Mouse (Mus musculus): Measurements from ENCODE around the gene Gm13539. TPM values are rescaled to one million over a fixed set of nuclear protein-coding genes. Genes with fewer than 3 reads are reported as not detected.

Gene Gm13539
- total RNA-seq (2023): not detected

DNA sequence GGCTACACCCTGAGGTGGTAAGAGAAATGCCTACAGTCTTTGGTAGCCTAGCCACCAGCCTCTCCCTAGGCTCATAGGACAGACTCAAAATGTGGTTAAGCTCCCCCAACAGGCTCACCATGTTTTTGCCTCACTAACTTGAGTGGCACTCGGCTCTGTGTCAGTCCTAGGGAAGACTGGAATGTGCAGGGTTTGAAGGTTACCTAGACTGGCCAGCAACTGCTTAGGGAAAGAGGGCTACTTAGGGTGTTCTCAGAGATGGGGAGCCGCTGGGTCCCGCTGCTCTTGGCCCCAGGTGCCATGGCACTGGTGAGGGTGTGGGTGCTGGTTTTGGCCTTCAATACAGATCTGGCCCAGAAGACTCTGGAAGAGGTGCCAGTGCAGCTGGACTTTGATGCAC lies at the start of gene Gm13539:
Gene Gm13539 (plus strand): TSS at position 301 of the 400 bp plus-strand sequence.

DNA sequence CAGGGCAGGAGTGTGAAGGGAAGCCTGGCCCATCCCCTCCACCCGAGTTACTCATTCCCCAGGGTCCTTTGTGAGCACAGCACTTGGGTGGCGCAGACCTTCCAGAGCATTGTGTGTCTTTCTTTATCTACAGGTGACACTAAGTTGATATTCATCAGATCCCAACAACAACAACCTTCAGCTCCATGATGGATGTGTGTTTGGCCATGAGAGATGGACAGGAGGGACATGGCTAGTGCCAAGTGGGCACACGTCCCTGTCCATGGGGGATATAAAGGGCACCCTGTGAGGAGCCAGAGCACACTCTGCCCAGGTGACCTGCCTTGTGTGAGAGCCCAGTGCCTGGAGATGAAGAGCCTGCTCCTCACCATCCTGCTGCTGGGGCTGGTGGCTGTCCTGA lies 45.3 kb upstream of the Gm13539 start, which contains the start of gene Obp2b:
Gene Obp2b (plus strand): TSS at position 301 of the 400 bp plus-strand sequence.

DNA sequence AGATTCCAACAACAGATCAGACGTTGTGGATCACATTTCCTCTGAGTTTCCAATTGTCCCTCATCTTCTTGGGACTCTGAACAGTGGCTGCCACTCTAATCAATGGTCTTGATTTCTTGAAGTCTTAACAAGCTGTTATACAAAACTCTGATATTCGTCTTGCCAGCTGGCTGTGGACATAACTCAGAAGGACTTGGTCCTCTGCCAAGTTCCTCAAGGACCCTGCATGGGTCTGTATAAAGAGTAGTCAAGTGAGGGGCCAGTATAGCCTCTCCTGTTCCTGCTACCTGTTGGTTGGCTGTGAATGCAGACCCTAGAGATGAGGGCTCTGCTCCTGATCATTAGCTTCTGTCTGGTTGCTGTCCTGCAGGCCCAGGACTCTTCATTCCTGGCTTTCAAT lies 16.8 kb upstream of the Gm13539 start, which contains the start of gene Lcn3:
Gene Lcn3 (plus strand): TSS at position 301 of the 400 bp plus-strand sequence.

DNA sequence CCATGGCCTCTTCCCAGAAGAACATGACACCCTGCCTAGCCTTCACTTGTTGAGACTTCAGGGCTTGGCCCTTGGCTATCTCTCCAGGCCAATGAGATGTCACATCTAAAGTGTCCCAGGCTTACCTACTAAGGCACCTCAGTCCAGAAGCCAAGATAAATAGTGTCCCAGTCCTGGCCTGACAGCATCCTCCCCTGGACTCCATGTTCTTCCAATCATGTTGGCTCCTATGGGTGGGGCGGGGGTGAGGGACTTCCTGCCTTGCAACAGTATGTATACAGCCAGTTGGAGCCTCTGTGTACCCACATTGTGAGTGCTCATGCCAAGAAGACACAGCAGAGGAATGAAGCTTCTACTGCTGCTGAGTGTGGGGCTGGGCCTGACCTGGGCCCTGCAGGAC lies 5.3 kb upstream of the Gm13539 start, which contains the start of gene Lcn11:
Gene Lcn11 (plus strand): TSS at position 301 of the 400 bp plus-strand sequence.

DNA sequence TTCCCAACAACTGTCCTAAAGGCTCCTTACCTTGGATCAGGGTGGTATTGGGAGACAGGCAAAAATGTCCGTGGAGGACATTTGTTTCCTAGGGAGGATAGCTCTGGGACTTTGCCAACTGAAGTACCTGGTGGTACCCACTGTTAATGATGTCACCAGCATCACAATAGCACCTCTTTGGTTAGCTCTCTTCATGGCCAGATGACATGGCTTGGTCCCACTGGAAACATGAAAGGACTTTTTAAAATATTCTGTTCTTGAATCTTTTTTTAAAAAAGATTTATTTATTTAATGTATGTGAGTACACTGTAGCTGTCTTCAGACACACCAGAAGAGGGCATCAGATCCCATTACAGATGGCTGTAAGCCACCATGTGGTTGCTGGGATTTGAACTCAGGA lies 33.7 kb downstream of the Gm13539 start, which contains the start of gene Glt6d1:
Gene Glt6d1 (minus strand): TSS at position 101 of the 400 bp plus-strand sequence.

DNA sequence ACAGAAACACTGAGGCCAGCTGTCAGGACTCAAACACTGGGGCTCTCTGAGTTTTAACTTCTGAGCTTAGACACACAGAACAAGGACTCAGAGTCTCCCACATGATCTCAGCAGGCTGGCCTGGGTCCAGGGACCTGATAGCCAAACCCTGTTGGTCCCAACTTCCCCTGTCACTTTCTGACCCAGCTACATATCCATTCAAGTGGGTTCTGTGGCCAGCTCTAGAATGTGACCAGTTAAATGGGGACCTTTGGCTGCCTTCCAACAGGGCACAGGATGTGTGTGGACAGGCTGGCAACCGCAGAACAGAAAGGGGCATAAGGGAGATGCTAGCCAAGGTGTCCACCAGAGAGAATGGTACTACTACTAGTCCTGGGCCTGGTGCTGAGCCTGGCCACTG lies 40.7 kb downstream of the Gm13539 start, which contains the start of gene Lcn9:
Gene Lcn9 (plus strand): TSS at position 348 of the 400 bp plus-strand sequence.

Other genes with a start within 250 kb of the Gm13539 start
- gene Traf2, start 235.3 kb upstream of the Gm13539 start, total RNA-seq (2023): 10 to 100 TPM; 21.7 to 24.5 TPM
- gene Edf1, start 224.4 kb upstream of the Gm13539 start, total RNA-seq (2023): 100 to 1,000 TPM in 1 of 2 experiments, 10 to 100 TPM in 1; 97.5 to 101 TPM
- gene Mamdc4, start 207.4 kb upstream of the Gm13539 start, total RNA-seq (2023): under 1 TPM; 0.51 to 0.99 TPM
- 1 to 10 TPM; 8.1 to 8.8 TPM for gene Phpt1, start 207.0 kb upstream of the Gm13539 start, total RNA-seq (2023)
- gene Ajm1, start 200.5 kb upstream of the Gm13539 start, total RNA-seq (2023): not detected
- 10 to 100 TPM; 34.0 to 41.8 TPM for gene Rabl6, start 173.7 kb upstream of the Gm13539 start, total RNA-seq (2023)
- not detected for gene Ccdc183, start 164.6 kb upstream of the Gm13539 start, total RNA-seq (2023)
- gene Tmem141, start 160.3 kb upstream of the Gm13539 start, total RNA-seq (2023): 1 to 10 TPM; 5.3 to 5.9 TPM
- 1 to 10 TPM in 1 of 2 experiments, under 1 TPM in 1; 0.79 to 1.7 TPM for gene Fcna, start 154.2 kb upstream of the Gm13539 start, total RNA-seq (2023)
- not detected for gene Lcn8, start 129.1 kb upstream of the Gm13539 start, total RNA-seq (2023)
- not detected for gene Lcn5, start 124.3 kb upstream of the Gm13539 start, total RNA-seq (2023)
- gene Lcn6, start 105.5 kb upstream of the Gm13539 start, total RNA-seq (2023): not detected
- not detected for gene Lcn10, start 99.5 kb upstream of the Gm13539 start, total RNA-seq (2023)
- not detected for gene Obp2a, start 82.2 kb upstream of the Gm13539 start, total RNA-seq (2023)
- gene Bmyc, start 75.5 kb upstream of the Gm13539 start, total RNA-seq (2023): 1 to 10 TPM; 3.2 to 6.8 TPM
- gene Obp2b, start 45.2 kb upstream of the Gm13539 start, total RNA-seq (2023): not detected
- gene Lcn3, start 16.7 kb upstream of the Gm13539 start, total RNA-seq (2023): not detected
- gene Lcn11, start 5.2 kb upstream of the Gm13539 start, total RNA-seq (2023): not detected
- not detected for gene Glt6d1, start 33.6 kb downstream of the Gm13539 start, total RNA-seq (2023)
- gene Lcn9, start 40.9 kb downstream of the Gm13539 start, total RNA-seq (2023): not detected
- gene Sohlh1, start 65.0 kb downstream of the Gm13539 start, total RNA-seq (2023): not detected
- not detected for gene Kcnt1, start 81.5 kb downstream of the Gm13539 start, total RNA-seq (2023)
- 10 to 100 TPM in 1 of 2 experiments, 1 to 10 TPM in 1; 9.7 to 10.5 TPM for gene Camsap1, start 201.0 kb downstream of the Gm13539 start, total RNA-seq (2023)
- 10 to 100 TPM; 41.8 to 51.7 TPM for gene Ubac1, start 239.5 kb downstream of the Gm13539 start, total RNA-seq (2023)

Data from neutrophil, adult 83 days (primary cell).